Mouse (Mus musculus): Measurements from ENCODE around the gene Olfr1299. TPM values are rescaled to one million over a fixed set of nuclear protein-coding genes. Genes with fewer than 3 reads are reported as not detected.

The Olfr1299 gene
- polyA plus RNA-seq (2016; fragmentation: Nextera tagmentation; extraction: Ambion mirVana): not detected in 2 replicates

DNA sequence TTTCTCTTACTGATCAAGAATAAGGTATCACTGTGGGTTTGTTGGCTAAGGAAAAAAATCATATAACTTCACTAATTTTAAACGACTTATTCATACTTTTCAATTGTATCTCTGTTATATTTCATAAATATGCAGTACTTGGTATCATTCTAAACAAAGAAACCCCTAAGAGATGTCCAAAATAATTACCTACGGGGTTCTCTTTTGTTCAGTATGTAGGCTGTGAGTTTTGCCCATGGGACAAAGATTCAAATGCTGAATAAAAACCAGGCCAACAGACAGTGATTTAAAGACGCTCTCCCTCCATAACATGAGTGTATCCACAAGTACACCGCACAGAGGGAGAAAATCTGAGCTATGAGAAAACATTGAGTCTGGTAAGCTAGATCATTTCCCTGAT, at the start of gene Olfr1299:
TSS of gene Olfr1299 (plus strand) at position 301 of the 400 bp plus-strand sequence.
- Histone ChIP-seq H3K36me3 (no peaks in the 10 kb centered on the region), H3K4me3 (no peak within 1 kb of the TSS), H3K4me2 (no peak within 1 kb of the TSS), H3K9me3 (replicated peaks) (peaks cover 7% of the 10 kb centered on the region; the same call in 1 of the 2 replicates), H3K27me3 (replicated peaks) (no peaks in the 10 kb centered on the region), H3K27ac (ENCODE audit: poor library complexity, severe bottlenecking) (no peak within 1 kb of the TSS), H3K9ac (no peak within 1 kb of the TSS), H3K4me1 (replicated peaks) (no peaks in the 10 kb centered on the region)
- 70% methylated on average over 4 of the region's 4 CpGs for WGBS
- no peak for ATAC-seq (ENCODE audit: insufficient number of reproducible peaks, low FRiP score)

DNA sequence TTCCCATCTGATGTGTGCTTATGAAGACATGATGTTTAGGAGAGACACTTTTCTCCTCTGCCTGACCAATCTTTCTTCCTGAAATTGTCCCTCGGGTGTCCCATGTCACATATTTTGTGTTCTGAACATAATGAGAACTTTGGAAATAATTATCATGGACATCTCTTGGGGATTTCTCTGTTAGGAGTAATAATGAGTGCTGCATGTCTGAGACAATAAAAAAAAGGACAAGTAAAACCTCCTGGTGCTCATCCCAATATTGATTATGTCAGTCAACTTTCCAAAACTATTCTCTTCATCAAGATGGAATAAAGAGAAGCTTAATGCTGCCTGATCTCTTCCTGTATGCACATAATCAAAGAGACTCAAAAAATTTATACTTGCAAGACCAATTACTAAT, 34.8 kb upstream of the Olfr1299 start, which contains the start of gene Olfr1297:
TSS of gene Olfr1297 (minus strand) at position 101 of the 400 bp plus-strand sequence.
- Histone ChIP-seq H3K4me2 (no peak within 1 kb of the TSS), H3K4me3 (no peak within 1 kb of the TSS), H3K27ac (ENCODE audit: poor library complexity, severe bottlenecking) (no peak within 1 kb of the TSS), H3K9ac (no peak within 1 kb of the TSS), H3K9me3 (replicated peaks) (no peaks in the 10 kb centered on the region), H3K27me3 (replicated peaks) (no peaks in the 10 kb centered on the region), H3K36me3 (no peaks in the 10 kb centered on the region), H3K4me1 (replicated peaks) (no peaks in the 10 kb centered on the region)
- 55% methylated on average over 1 of the region's 1 CpGs for WGBS
- no peak for ATAC-seq (ENCODE audit: insufficient number of reproducible peaks, low FRiP score)

DNA sequence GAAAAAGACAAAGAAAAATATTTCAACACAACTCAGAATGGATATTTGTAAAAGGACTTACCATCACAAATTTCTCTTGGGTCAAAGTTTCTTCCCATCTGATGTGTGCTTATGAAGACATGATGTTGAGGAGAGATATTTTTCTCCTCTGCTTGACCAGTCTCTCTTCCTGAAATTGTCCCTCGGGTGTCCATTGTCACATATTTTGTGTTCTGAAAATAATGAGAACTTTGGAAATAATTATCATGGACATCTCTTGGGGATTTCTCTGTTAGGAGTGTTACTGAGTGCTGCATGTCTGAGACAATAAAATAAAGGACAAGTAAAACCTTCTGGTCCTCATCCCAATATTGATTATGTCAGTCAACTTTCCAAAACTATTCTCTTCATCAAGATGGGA, 12.1 kb upstream of the Olfr1299 start, which contains the start of gene Olfr1298:
TSS of gene Olfr1298 (minus strand) at position 101 of the 400 bp plus-strand sequence.
- no peak within 1 kb of the TSS for H3K4me2 ChIP-seq
- H3K27ac ChIP-seq (ENCODE audit: poor library complexity, severe bottlenecking): no peak within 1 kb of the TSS
- H3K9ac ChIP-seq: no peak within 1 kb of the TSS
- ATAC-seq (ENCODE audit: insufficient number of reproducible peaks, low FRiP score): no peak
- no peaks in the 10 kb centered on the region for H3K4me1 ChIP-seq (replicated peaks)
- no peak within 1 kb of the TSS for H3K4me3 ChIP-seq
- no peaks in the 10 kb centered on the region for H3K36me3 ChIP-seq
- WGBS: 78% methylated on average over 1 of the region's 1 CpGs
- no peaks in the 10 kb centered on the region for H3K27me3 ChIP-seq (replicated peaks)
- no peaks in the 10 kb centered on the region for H3K9me3 ChIP-seq (replicated peaks)

Other genes with a start within 250 kb of the Olfr1299 start
- not detected in 2 replicates for gene Olfr1286, start 238.3 kb upstream of the Olfr1299 start, polyA plus RNA-seq (2016; fragmentation: Nextera tagmentation; extraction: Ambion mirVana)
- not detected in 2 replicates for gene Olfr1287, start 212.3 kb upstream of the Olfr1299 start, polyA plus RNA-seq (2016; fragmentation: Nextera tagmentation; extraction: Ambion mirVana)
- not detected in 2 replicates for gene Olfr1288, start 187.3 kb upstream of the Olfr1299 start, polyA plus RNA-seq (2016; fragmentation: Nextera tagmentation; extraction: Ambion mirVana)
- not detected in 2 replicates for gene Olfr1289, start 180.6 kb upstream of the Olfr1299 start, polyA plus RNA-seq (2016; fragmentation: Nextera tagmentation; extraction: Ambion mirVana)
- 0.09 and 0.33 TPM in 2 replicates for gene Olfr1290, start 167.6 kb upstream of the Olfr1299 start, polyA plus RNA-seq (2016; fragmentation: Nextera tagmentation; extraction: Ambion mirVana)
- not detected in 2 replicates for gene Olfr1291-ps1, start 164.2 kb upstream of the Olfr1299 start, polyA plus RNA-seq (2016; fragmentation: Nextera tagmentation; extraction: Ambion mirVana)
- gene Olfr1293-ps, start 136.2 kb upstream of the Olfr1299 start, polyA plus RNA-seq (2016; fragmentation: Nextera tagmentation; extraction: Ambion mirVana): not detected in 2 replicates
- not detected in 2 replicates for gene Olfr1294, start 121.1 kb upstream of the Olfr1299 start, polyA plus RNA-seq (2016; fragmentation: Nextera tagmentation; extraction: Ambion mirVana)
- gene Olfr1295, start 91.7 kb upstream of the Olfr1299 start, polyA plus RNA-seq (2016; fragmentation: Nextera tagmentation; extraction: Ambion mirVana): not detected in 2 replicates
- not detected in 2 replicates for gene Olfr1297, start 34.9 kb upstream of the Olfr1299 start, polyA plus RNA-seq (2016; fragmentation: Nextera tagmentation; extraction: Ambion mirVana)
- gene Olfr1298, start 12.2 kb upstream of the Olfr1299 start, polyA plus RNA-seq (2016; fragmentation: Nextera tagmentation; extraction: Ambion mirVana): not detected in 2 replicates
- gene Olfr1301, start 89.6 kb downstream of the Olfr1299 start, polyA plus RNA-seq (2016; fragmentation: Nextera tagmentation; extraction: Ambion mirVana): not detected in 2 replicates
- gene Olfr1302, start 116.0 kb downstream of the Olfr1299 start, polyA plus RNA-seq (2016; fragmentation: Nextera tagmentation; extraction: Ambion mirVana): not detected in 2 replicates
- gene Olfr1303, start 158.9 kb downstream of the Olfr1299 start, polyA plus RNA-seq (2016; fragmentation: Nextera tagmentation; extraction: Ambion mirVana): not detected in 2 replicates
- not detected in 2 replicates for gene Olfr1305, start 215.7 kb downstream of the Olfr1299 start, polyA plus RNA-seq (2016; fragmentation: Nextera tagmentation; extraction: Ambion mirVana)